Mouse (Mus musculus) MEL (cell line): ENCODE measurements at regions not wholly inside any gene's neighbourhood (a gene's known extent, or its start where the extent isn't known, plus 50 kb on each side); places are given as distances from the start of the nearest gene placed in this dataset.

Experiments used
- CTCF ChIP-seq, 3 experiments: IDR thresholded peaks in 2 of 3; conservative IDR thresholded peaks in 1 of 3; 2 replicates each; pipeline ENCODE4 v1.5.1; 2011 to 2012; ENCODE audit warnings: low read length in 3 of 3, low read depth in 2 of 3, mild to moderate bottlenecking in 2 of 3, improper control_type of control experiment in 1 of 3, inconsistent platforms in 1 of 3, mixed read lengths in 1 of 3, moderate library complexity in 1 of 3; ENCODE audit not compliant: control insufficient read depth in 1 of 3, insufficient read depth in 1 of 3, poor library complexity in 1 of 3, severe bottlenecking in 1 of 3
- E2F4 ChIP-seq: IDR thresholded peaks from 2 replicates; pipeline ENCODE4 v1.6.1; 2011; ENCODE audit warnings: low read depth, low read length, improper control_type of control experiment, borderline replicate concordance
- POLR2A ChIP-seq, 2 experiments: IDR thresholded peaks; 2 replicates each; pipeline ENCODE4 v1.6.1; 2011 to 2012; ENCODE audit warnings: low read length in 2 of 2, mild to moderate bottlenecking in 2 of 2, control low read depth in 1 of 2, improper control_type of control experiment in 1 of 2, low read depth in 1 of 2, moderate library complexity in 1 of 2; ENCODE audit not compliant: control insufficient read depth in 1 of 2, insufficient read depth in 1 of 2, poor library complexity in 1 of 2
- RCOR1 ChIP-seq: IDR thresholded peaks from 2 replicates; pipeline ENCODE4 v1.6.1; 2012; ENCODE audit warnings: low read depth, mild to moderate bottlenecking, inconsistent platforms, low read length, improper control_type of control experiment
- UBTF ChIP-seq: IDR thresholded peaks from 2 replicates; pipeline ENCODE4 v1.6.1; 2012; ENCODE audit warnings: low read depth, mild to moderate bottlenecking, inconsistent platforms, low read length, improper control_type of control experiment, moderate library complexity, borderline replicate concordance; ENCODE audit not compliant: insufficient read depth

- TF ChIP-seq CTCF (IDR thresholded peaks at IDR 0.05 in 2 of 3, conservative IDR thresholded peaks at IDR 0.05 in 1 of 3; ENCODE audit: control insufficient read depth in 1 of 3, insufficient read depth in 1 of 3, low read depth in 2 of 3, low read length in 3 of 3, poor library complexity in 1 of 3, severe bottlenecking in 1 of 3), result no peak
- no peak for TF ChIP-seq RCOR1
- TF ChIP-seq UBTF, result no peak
- TF ChIP-seq E2F4, result no peak
- no peak for TF ChIP-seq POLR2A (IDR thresholded peaks at IDR 0.05; ENCODE audit: control insufficient read depth in 1 of 2, insufficient read depth in 1 of 2, low read depth in 1 of 2, low read length in 2 of 2, poor library complexity in 1 of 2)
Observed at GRCm38 (mm10) chr10:97801448-97802265, 75.1 kb upstream of the C030005K15Rik start.
